Mouse (Mus musculus): ENCODE results near the gene Gm20532. TPM values are rescaled to one million over a fixed set of nuclear protein-coding genes. Genes with fewer than 3 reads are reported as not detected.
A peak's percentile ranks its signal among the peaks of the same experiment; 100 is the strongest.

The Gm20532 gene
- total RNA-seq, 2 experiments from 2014 or later = not detected

DNA sequence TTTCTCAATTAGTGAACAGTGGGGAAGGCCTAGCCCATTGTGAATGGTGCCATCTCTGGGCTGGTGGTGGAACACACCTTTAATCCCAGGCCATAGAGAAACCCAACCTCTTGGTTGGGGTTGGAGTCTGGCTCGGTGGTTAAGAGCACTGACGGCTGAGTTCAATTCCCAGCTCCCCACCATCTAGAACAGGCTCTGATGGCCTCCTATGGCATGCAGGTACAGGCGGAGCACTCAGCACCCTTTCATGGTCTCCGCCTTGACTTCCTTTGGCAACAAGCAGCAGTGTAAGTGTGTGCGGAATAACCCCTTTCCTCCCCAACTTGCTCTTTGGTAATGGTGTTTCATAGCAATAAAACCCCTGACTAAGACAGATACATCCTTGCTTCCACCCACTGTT is 52.1 kb downstream of the Gm20532 start:
- no peak for ATAC-seq (replicated peaks; ENCODE audit: low FRiP score, poor library complexity, severe bottlenecking)

GRCm38 (mm10) chr2:26639083-26639482 is 52.6 kb downstream of the Gm20532 start:
- peak; percentile 55; the same call in 1 of the 2 replicates for ATAC-seq (replicated peaks; ENCODE audit: low FRiP score, poor library complexity, severe bottlenecking)

DNA sequence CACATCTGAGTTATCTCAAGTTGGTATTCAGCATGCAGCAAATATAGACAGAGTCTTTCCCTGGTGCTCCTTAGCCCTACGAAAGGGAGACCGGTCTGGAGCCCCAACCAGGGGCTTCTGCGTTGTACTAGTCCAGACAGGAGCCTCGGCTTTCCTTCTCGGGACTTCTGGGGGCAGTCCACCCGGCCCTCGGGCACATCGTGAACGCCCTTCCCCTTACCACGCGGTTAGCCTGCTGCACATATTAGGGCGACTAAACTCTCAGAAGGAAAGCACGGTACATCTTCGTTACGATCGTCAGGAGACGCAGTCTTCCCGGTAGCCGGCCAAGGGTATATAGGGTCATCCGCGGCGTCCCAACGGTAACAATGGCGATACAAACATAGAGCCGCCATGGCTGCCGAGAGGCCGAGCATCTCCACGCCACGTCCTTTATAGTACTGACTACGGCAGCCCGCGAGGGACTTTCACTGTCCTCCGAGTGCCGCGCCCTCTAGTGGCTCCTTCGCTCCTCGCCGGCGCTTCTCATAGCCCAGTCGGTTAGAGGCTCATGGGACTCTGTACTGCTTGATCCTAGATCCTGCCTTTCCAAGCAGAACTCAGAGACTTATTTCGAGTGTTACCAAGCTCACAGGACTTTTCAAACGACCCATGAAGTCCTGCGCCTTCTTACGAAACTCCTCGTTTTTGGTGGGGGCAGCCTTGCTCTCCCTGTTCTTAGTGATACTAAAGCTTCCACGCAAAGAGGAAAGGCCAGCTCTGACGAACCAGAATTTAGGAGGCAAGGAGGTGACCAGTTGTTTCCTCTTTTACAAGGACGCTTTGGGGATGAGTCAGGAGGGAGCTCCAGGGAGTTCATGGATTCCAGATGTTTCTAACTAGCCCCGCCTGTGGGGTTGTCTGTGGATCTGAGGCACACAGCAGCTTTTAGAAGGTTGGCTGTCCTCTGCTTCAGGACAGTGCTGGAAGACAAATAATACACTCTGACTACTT is 53.7 kb downstream of the Gm20532 start:
- ATAC-seq (replicated peaks; ENCODE audit: low FRiP score, poor library complexity, severe bottlenecking) = peak; percentile 88

- no peak for ATAC-seq (replicated peaks; ENCODE audit: low FRiP score, poor library complexity, severe bottlenecking)
Measured at GRCm38 (mm10) chr2:26641006-26641647, 54.7 kb downstream of the Gm20532 start.

GRCm38 (mm10) chr2:26643942-26644341 is 57.5 kb downstream of the Gm20532 start:
- ATAC-seq (replicated peaks; ENCODE audit: low FRiP score, poor library complexity, severe bottlenecking) = 0 out of 2 replicates have a peak, but pooled peaks have one; percentile 42

GRCm38 (mm10) chr2:26646643-26647293 is 60.3 kb downstream of the Gm20532 start:
- peak; percentile 70 for ATAC-seq (replicated peaks; ENCODE audit: low FRiP score, poor library complexity, severe bottlenecking)

DNA sequence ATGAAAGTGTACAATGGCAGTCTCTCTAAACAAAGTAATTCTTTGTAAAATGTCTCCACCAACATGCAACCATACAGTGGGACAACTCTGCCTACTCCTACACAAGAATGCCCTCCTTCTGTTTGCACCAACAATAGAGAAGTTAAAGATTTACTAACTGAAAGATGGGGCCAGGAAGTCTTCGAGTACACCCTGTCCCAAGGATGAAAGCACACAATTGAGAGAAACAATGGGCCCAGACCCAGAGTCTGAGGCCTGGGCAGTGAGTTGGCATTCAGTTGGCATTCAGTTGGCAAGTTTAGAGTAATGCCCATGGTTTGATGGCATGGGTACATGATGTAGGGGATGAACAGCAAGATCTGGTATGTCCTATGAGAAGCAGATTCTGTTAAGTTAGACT is 68.2 kb downstream of the Gm20532 start:
- no peak for ATAC-seq (replicated peaks; ENCODE audit: low FRiP score, poor library complexity, severe bottlenecking)

DNA sequence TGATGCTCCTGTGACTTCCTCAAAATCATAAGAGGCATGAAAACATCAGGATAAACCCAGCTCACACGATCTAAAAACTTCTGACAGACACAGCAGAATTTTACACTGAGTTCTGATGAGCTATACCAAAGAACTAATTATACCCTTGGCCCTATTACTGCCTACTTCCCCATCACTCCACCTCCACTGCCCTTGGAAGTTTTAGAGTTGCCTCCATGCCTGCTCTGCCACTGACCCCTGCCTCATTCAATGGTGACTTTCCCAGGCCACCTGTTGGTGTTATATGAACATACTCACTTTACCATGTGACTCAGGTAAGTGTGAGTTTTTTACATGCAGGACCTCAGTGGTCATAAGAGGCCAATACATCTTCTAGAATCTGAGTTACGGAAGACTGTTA is 71.0 kb downstream of the Gm20532 start:
- no peak for ATAC-seq (replicated peaks; ENCODE audit: low FRiP score, poor library complexity, severe bottlenecking)

DNA sequence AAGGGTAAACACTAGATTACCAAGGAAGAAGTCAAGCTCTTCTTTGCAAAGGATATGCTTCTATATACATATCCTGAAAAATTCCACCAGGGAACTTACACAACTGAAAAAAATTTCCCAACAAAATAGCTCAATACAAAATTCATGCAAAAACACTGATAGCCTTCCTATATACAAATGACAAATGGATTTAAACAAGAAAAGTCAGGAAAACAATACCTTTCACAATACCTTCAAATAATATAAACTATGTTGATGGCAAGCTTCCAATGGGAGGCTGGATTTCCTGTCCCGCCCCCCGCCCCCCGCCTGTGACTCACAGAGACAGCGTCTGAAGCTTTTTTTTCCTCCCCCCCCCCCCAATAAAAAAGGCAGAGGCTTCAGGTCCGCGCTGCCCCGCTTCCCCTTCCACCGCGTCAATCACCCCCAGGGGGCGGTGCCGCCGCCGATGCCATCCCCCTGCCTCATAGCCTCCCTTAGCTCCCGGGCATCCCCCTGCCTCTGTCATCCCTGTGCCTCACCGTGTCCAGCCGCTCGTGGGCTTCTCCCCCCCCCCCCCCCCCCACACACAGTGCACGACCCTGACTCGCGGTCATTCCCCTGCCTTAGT is 74.8 kb downstream of the Gm20532 start:
- ATAC-seq (replicated peaks; ENCODE audit: low FRiP score, poor library complexity, severe bottlenecking) = no peak

GRCm38 (mm10) chr2:26661768-26662508 is 75.5 kb downstream of the Gm20532 start:
- no peak for ATAC-seq (replicated peaks; ENCODE audit: low FRiP score, poor library complexity, severe bottlenecking)

GRCm38 (mm10) chr2:26662509-26662882 is 76.1 kb downstream of the Gm20532 start:
- no peak for ATAC-seq (replicated peaks; ENCODE audit: low FRiP score, poor library complexity, severe bottlenecking)

GRCm38 (mm10) chr2:26663112-26663511 is 76.7 kb downstream of the Gm20532 start:
- ATAC-seq (replicated peaks; ENCODE audit: low FRiP score, poor library complexity, severe bottlenecking) = no peak

DNA sequence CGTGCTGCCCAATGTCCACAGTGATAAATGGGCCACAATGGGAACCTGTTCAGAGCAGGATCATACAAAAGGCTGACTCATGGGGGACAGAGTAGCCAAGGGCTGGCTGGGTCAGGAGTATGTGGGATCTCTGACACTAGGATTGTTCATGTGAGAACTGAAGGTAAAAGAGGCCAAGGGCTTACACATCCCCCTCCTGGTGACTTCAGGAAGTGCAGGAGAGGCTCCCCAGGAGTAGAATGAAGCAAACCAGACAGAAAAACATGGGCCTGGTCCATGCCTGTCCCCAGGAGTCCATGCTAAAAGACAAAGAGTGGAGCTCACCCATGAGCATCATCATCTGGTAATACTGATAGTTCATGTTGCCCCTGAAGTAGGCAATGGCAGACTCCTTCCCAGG is 77.1 kb downstream of the Gm20532 start:
- peak; percentile 65 for ATAC-seq (replicated peaks; ENCODE audit: low FRiP score, poor library complexity, severe bottlenecking)

GRCm38 (mm10) chr2:26668746-26669145 is 82.3 kb downstream of the Gm20532 start:
- ATAC-seq (replicated peaks; ENCODE audit: low FRiP score, poor library complexity, severe bottlenecking) = no peak

DNA sequence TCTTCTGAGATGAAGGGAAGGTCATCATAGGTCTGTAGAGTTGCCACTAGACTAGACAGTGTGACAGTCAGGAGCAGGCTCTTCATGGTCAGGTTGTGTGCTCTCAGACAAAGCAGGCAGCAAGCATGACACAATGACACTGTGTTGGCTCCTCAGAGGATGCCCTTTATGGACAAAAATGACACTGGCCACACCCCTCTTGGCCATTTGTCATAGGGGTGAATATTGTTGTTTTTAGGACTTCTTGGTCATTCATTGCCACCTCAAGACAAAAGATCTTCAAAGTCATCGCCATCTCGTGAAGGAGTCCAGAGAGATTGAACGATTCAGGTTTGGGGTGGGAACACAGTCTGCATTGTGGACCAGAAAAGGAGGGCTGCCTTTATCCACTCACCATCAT is 84.7 kb downstream of the Gm20532 start, which contains the start of gene Lcn4:
Lcn4 (minus strand) TSS at position 101 of the 400 bp plus-strand sequence.
- no peak for ATAC-seq (replicated peaks; ENCODE audit: low FRiP score, poor library complexity, severe bottlenecking)

Data from erythroblast, adult 5-6 weeks (primary cell).